In genomic region chr6:120836389-120837151, GRCm38 (mm10) we compare ENCODE assay signal across 8 mouse cellular contexts. TPM values are rescaled to one million over a fixed set of nuclear protein-coding genes. Genes with fewer than 3 reads are reported as not detected.
DNase-seq lines count a peak whose midpoint lies in the region; ATAC-seq and TF ChIP-seq lines count a peak whose summit lies in the region.

No protein-coding gene starts in this region.

- H3K9me3 ChIP-seq in hindbrain, embryonic 14.5 days (ENCODE audit: control insufficient read depth, low read length), result no peaks in the 10 kb centered on the region
- no peaks in the 10 kb centered on the region for H3K9me3 ChIP-seq in liver, postnatal 0 days (ENCODE audit: low read length)
- H3K9me3 ChIP-seq in stomach, embryonic 15.5 days, result no peaks in the 10 kb centered on the region

- peak overlapping the region; percentile 88 for H3K9ac ChIP-seq in hindbrain, embryonic 14.5 days
- peak overlapping the region; percentile 100 for H3K9ac ChIP-seq in liver, postnatal 0 days (replicated peaks)
- peak overlapping the region; percentile 97 for H3K9ac ChIP-seq in stomach, embryonic 15.5 days

- DNase-seq in embryo, embryonic 10 days (ENCODE audit: low spot score), result peak; percentile 16
- DNase-seq in embryo, embryonic 9.5 days (ENCODE audit: extremely low spot score), result no peak
- DNase-seq in urinary bladder, postnatal 14 days (ENCODE audit: low spot score), result peak; percentile 38
- no peak for DNase-seq in urinary bladder, postnatal 4 days (ENCODE audit: low spot score in 2 of 2)
- DNase-seq in hindbrain, embryonic 14.5 days (ENCODE audit: low spot score), result peak; percentile 37
- no peak for DNase-seq in liver, postnatal 0 days
- DNase-seq in cerebellum, postnatal 14 days, result no peak

- H3K4me1 ChIP-seq in hindbrain, embryonic 14.5 days (replicated peaks; ENCODE audit: control insufficient read depth, insufficient read depth, low read length), result peaks cover 11% of the 10 kb centered on the region
- H3K4me1 ChIP-seq in liver, postnatal 0 days (ENCODE audit: insufficient read depth), result peaks cover 41% of the 10 kb centered on the region
- 0 out of 2 replicates have a peak, but pooled peaks cover 4% of the 10 kb centered on the region for H3K4me1 ChIP-seq in stomach, embryonic 15.5 days

- no peaks in the 10 kb centered on the region for H3K27me3 ChIP-seq in hindbrain, embryonic 14.5 days (ENCODE audit: control insufficient read depth, insufficient read depth, low read length)
- H3K27me3 ChIP-seq in liver, postnatal 0 days (ENCODE audit: insufficient read depth, low read length), result no peaks in the 10 kb centered on the region
- no peaks in the 10 kb centered on the region for H3K27me3 ChIP-seq in stomach, embryonic 15.5 days (replicated peaks)

- TF ChIP-seq CTCF in liver, postnatal 0 days (IDR thresholded peaks at IDR 0.05; ENCODE audit: low read depth), result no peak

- H3K36me3 ChIP-seq in hindbrain, embryonic 14.5 days (replicated peaks; ENCODE audit: control insufficient read depth, insufficient read depth), result no peaks in the 10 kb centered on the region
- peaks cover 8% of the 10 kb centered on the region; the same call in 1 of the 2 replicates for H3K36me3 ChIP-seq in liver, postnatal 0 days (replicated peaks; ENCODE audit: insufficient read depth, low read length)
- peaks cover 3% of the 10 kb centered on the region; the same call in 1 of the 2 replicates for H3K36me3 ChIP-seq in stomach, embryonic 15.5 days

- H3K4me3 ChIP-seq in hindbrain, embryonic 14.5 days (replicated peaks; ENCODE audit: low read length), result peak overlapping the region; percentile 58
- peak overlapping the region; percentile 99 for H3K4me3 ChIP-seq in liver, postnatal 0 days (ENCODE audit: low read depth, low read length)
- peak overlapping the region; percentile 94 for H3K4me3 ChIP-seq in stomach, embryonic 15.5 days (replicated peaks)

- no peak for TF ChIP-seq EP300 in liver, postnatal 0 days (IDR thresholded peaks at IDR 0.05; ENCODE audit: low read depth)

- peak overlapping the region; percentile 73 for H3K4me2 ChIP-seq in hindbrain, embryonic 14.5 days (replicated peaks)
- H3K4me2 ChIP-seq in liver, postnatal 0 days (ENCODE audit: low read depth, low read length), result peak overlapping the region; percentile 82
- peak overlapping the region; percentile 68 for H3K4me2 ChIP-seq in stomach, embryonic 15.5 days

- peak overlapping the region; percentile 90 for H3K27ac ChIP-seq in hindbrain, embryonic 14.5 days
- peak overlapping the region; percentile 99 for H3K27ac ChIP-seq in liver, postnatal 0 days (ENCODE audit: low read depth)
- peak overlapping the region; percentile 96 for H3K27ac ChIP-seq in stomach, embryonic 15.5 days

- ATAC-seq in hindbrain, embryonic 14.5 days (ENCODE audit: low FRiP score), result peak; percentile 82; the same call in 1 of the 2 replicates
- ATAC-seq in liver, postnatal 0 days, result peak; percentile 51
- ATAC-seq in stomach, embryonic 15.5 days (ENCODE audit: insufficient read depth, low FRiP score, low read depth), result peak; percentile 43

- WGBS in hindbrain, embryonic 14.5 days, result 4% methylated on average over 37 of the region's 37 CpGs
- 1% methylated on average over 37 of the region's 37 CpGs for WGBS in liver, postnatal 0 days (ENCODE audit: insufficient replicate concordance)
- 1% methylated on average over 37 of the region's 37 CpGs for WGBS in stomach, embryonic 15.5 days

RNA-seq across cellular contexts. Expression of gene Bcl2l13, which starts 0.6 kb away (rescaled TPM):
- 28.2 and 28.7 TPM in 2 replicates for polyA plus RNA-seq in hindbrain, embryonic 14.5 days (2014; fragmentation: Nextera tagmentation; extraction: Ambion mirVana)
- polyA plus RNA-seq in liver, postnatal 0 days (2015; fragmentation: Nextera tagmentation; extraction: Ambion mirVana), result 18.4 and 20.4 TPM in 2 replicates
- polyA plus RNA-seq in stomach, embryonic 15.5 days (2015; fragmentation: Nextera tagmentation; extraction: Ambion mirVana), result 26.8 and 28.8 TPM in 2 replicates

RNA-seq across cellular contexts. Expression of gene Atp6v1e1, which starts 14.0 kb away (rescaled TPM):
- 297 and 309 TPM in 2 replicates for polyA plus RNA-seq in hindbrain, embryonic 14.5 days (2014; fragmentation: Nextera tagmentation; extraction: Ambion mirVana)
- polyA plus RNA-seq in liver, postnatal 0 days (2015; fragmentation: Nextera tagmentation; extraction: Ambion mirVana), result 193 and 199 TPM in 2 replicates
- polyA plus RNA-seq in stomach, embryonic 15.5 days (2015; fragmentation: Nextera tagmentation; extraction: Ambion mirVana), result 133 and 134 TPM in 2 replicates

Comparison
In these comparisons a context has a peak if more than half of its experiments do, and no peak if none do; other contexts are left out.
1. DNase-seq: peak in embryo, embryonic 10 days (single experiment), urinary bladder, postnatal 14 days (single experiment) and hindbrain, embryonic 14.5 days (single experiment); none in embryo, embryonic 9.5 days (single experiment), urinary bladder, postnatal 4 days (0 of 2), liver, postnatal 0 days (single experiment) and cerebellum, postnatal 14 days (0 of 2).
2. Peak in every context shown above with its lines, with median percentiles within 50 percentile points of each other: ATAC-seq, H3K27ac ChIP-seq, H3K4me2 ChIP-seq, H3K4me3 ChIP-seq and H3K9ac ChIP-seq.